Mouse (Mus musculus) embryonic facial prominence, embryonic 14.5 days (tissue): ENCODE data around the gene Itpkc. TPM values are rescaled to one million over a fixed set of nuclear protein-coding genes. Genes with fewer than 3 reads are reported as not detected.

Experiments
- ATAC-seq: fragments of 200-750 bp; cut with Nextera tagmentation; 2 replicates; pipeline ENCODE4 v1.8.0; 2017; ENCODE audit warnings: low read depth, moderate number of reproducible peaks, moderate TSS enrichment
- DNase-seq: peaks from one replicate; pipeline ENCODE4 v3.0.0-alpha.2; 2015; ENCODE audit warnings: low spot score
- H3K27ac ChIP-seq: fragments of 300-500 bp; sonication (generic); replicated peaks from 2 replicates; pipeline ENCODE4 v1.5.1; 2014; ENCODE audit warnings: low read depth, mild to moderate bottlenecking, low read length, moderate library complexity
- H3K27me3 ChIP-seq: fragments of 300-500 bp; sonication (generic); replicated peaks from 2 replicates; pipeline ENCODE4 v1.6.1; 2014; ENCODE audit warnings: low read length; ENCODE audit not compliant: control insufficient read depth, insufficient read depth
- H3K36me3 ChIP-seq: fragments of 300-500 bp; sonication (generic); 2 replicates; pipeline ENCODE4 v1.6.1; 2014; ENCODE audit warnings: low read length, mixed read lengths; ENCODE audit not compliant: control insufficient read depth, insufficient read depth
- H3K4me1 ChIP-seq: fragments of 300-500 bp; sonication (generic); 2 replicates; pipeline ENCODE4 v1.6.1; 2014; ENCODE audit warnings: antibody characterized with exemption, low read length; ENCODE audit not compliant: control insufficient read depth, insufficient read depth
- H3K4me2 ChIP-seq: fragments of 300-500 bp; sonication (generic); 2 replicates; pipeline ENCODE4 v1.6.1; 2014; ENCODE audit warnings: low read depth, mild to moderate bottlenecking, low read length, moderate library complexity, mixed read lengths
- H3K4me3 ChIP-seq: fragments of 300-500 bp; sonication (generic); 2 replicates; pipeline ENCODE4 v1.5.1; 2014; ENCODE audit warnings: low read depth, mild to moderate bottlenecking, low read length
- H3K9ac ChIP-seq: fragments of 300-500 bp; sonication (generic); 2 replicates; pipeline ENCODE4 v1.6.1; 2014; ENCODE audit warnings: low read depth, mild to moderate bottlenecking, low read length, moderate library complexity, mixed read lengths
- H3K9me3 ChIP-seq: fragments of 300-500 bp; sonication (generic); 2 replicates; pipeline ENCODE4 v1.6.1; 2016; ENCODE audit warnings: low read length; ENCODE audit not compliant: control insufficient read depth
- WGBS: fragments of 180-500 bp; shearing (Covaris S2); extraction: QIAGEN DNeasy Blood & Tissue Kit; methylation state at CpG from one replicate; pipeline ENCODE4 v1.1.7; 2014; 5-methylcytosine and 5-hydroxymethylcytosine counted together
- polyA plus RNA-seq: library from polyadenylated mRNA; unstranded; fragments of >200 nt; fragmentation: Nextera tagmentation; extraction: Ambion mirVana; gene quantifications from 2 replicates; pipeline ENCODE4 v1.2.1, GENCODE M21; 2014

The Itpkc gene
- polyA plus RNA-seq, 1 experiment from 2014 or later, result 8.1 TPM

DNA sequence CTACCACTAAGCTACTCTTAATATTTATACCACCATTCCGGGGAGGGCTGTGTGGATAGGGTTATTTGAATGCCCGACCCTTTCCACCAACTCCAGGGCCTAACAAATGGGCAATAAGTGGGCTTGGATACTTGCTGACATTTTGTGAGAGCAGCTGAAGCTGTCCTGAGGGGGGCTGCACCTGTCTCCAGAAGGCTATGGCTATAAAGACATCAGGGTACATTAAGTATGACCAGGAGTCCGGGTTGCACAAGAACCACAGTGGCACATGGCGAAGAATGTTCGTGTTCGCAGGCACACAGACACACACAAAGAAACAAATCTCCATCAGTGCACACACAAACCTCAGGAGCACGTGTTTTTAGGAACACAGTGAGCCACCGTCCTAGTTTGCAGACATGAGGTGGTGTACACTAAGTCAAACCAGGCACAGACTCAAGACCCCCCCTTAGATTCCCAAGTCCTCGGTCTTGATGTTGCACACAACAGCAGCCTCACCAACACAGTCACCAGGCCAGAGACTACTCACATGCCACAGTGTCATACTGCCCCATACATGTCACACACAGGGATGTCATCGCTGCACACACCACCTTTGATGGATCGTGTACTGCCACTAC is 60.9 kb downstream of the Itpkc start:
- peak overlapping the region; percentile 97 for H3K27ac ChIP-seq
- peak overlapping the region; percentile 69 for H3K4me2 ChIP-seq
- ATAC-seq, result no peak
- peaks cover 19% of the 10 kb centered on the region for H3K4me1 ChIP-seq
- H3K4me3 ChIP-seq, result peak overlapping the region; percentile 69
- DNase-seq, result no peak
- H3K9me3 ChIP-seq, result no peaks in the 10 kb centered on the region
- no peaks in the 10 kb centered on the region for H3K27me3 ChIP-seq
- peaks cover 43% of the 10 kb centered on the region for H3K36me3 ChIP-seq
- WGBS, result 71% methylated on average over 11 of the region's 11 CpGs
- H3K9ac ChIP-seq, result peak overlapping the region; percentile 90

DNA sequence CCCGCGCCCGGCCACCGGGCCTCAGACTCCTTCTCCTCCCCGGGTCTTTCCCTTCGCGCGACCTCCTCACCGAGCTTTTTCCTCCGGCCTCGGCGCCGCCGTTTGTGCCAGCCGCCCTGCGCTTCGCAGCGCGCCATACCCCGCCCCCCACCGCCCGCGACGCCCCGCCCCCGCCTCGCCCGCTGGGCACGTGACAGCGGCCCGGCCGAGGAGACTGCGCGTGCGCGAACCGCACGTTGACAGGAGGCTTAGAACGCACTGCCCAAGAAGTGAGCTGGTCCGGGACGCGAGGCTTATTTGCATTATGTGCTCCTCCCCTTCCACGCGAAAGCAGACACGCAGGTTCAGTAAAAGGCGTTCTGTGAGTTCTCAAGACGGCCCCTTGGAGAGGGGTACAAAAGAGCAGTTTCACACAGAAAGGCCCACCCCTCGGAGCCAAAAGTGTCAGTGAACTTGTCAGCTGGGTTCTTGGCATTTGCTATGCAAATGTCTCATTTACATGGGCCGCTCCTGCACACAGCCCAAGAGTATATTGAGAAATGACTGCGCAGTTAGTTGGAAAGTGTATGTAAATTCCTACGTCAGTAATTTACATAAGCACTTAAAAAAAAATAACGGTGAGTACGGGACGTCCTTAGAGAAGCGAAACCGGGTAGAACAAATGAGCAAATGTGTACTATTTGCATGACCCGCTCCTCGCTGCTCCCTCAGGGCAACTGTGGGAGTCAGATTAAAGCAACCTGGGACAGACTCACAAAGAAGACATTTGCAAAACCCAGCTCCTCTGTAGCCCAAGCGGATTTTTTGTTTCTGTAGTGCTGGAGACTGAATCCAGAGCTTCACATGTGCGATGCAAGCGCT is 61.6 kb downstream of the Itpkc start, which contains the start of gene Egln2:
Gene Egln2, minus strand, starts transcription at position 189 of the 861 bp plus-strand sequence.
- Histone ChIP-seq H3K27me3 (no peaks in the 10 kb centered on the region), H3K36me3 (peaks cover 43% of the 10 kb centered on the region), H3K9me3 (no peaks in the 10 kb centered on the region), H3K4me3 (peak within 1 kb of the TSS; percentile 69), H3K4me2 (peak within 1 kb of the TSS; percentile 69), H3K27ac (peak within 1 kb of the TSS; percentile 97), H3K4me1 (peaks cover 20% of the 10 kb centered on the region), H3K9ac (peak within 1 kb of the TSS; percentile 90)
- DNase-seq (peak; percentile 96), ATAC-seq (peak; percentile 88)
- WGBS, result 2% methylated on average over 51 of the region's 61 CpGs

DNA sequence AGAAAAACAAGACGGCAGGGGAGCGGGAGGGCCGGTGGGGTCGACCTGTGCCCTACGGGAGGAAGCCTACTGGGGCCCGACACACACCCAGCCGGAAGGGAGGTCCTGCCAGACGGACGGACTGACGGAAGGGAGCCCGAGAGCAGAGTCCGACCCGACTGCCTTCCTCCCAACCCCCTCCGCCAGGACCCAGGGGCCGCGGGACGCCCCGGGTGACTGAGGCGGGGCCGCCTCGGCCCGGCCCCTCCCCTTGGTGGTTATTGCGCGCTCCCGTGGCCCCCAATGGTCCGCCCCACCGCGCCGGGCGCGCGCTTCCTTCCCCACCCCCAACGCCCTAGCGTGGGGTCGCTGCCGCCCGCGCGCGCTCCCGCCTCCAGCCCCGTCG is 62.2 kb downstream of the Itpkc start:
- H3K36me3 ChIP-seq, result peaks cover 44% of the 10 kb centered on the region
- H3K27ac ChIP-seq, result peak overlapping the region; percentile 97
- DNase-seq, result peak; percentile 89
- peak overlapping the region; percentile 69 for H3K4me2 ChIP-seq
- H3K4me1 ChIP-seq, result peaks cover 23% of the 10 kb centered on the region
- no peaks in the 10 kb centered on the region for H3K9me3 ChIP-seq
- peak; percentile 70 for ATAC-seq
- WGBS, result under 1% methylated on average over 17 of the region's 43 CpGs
- peak overlapping the region; percentile 90 for H3K9ac ChIP-seq
- peak overlapping the region; percentile 69 for H3K4me3 ChIP-seq
- H3K27me3 ChIP-seq, result no peaks in the 10 kb centered on the region

DNA sequence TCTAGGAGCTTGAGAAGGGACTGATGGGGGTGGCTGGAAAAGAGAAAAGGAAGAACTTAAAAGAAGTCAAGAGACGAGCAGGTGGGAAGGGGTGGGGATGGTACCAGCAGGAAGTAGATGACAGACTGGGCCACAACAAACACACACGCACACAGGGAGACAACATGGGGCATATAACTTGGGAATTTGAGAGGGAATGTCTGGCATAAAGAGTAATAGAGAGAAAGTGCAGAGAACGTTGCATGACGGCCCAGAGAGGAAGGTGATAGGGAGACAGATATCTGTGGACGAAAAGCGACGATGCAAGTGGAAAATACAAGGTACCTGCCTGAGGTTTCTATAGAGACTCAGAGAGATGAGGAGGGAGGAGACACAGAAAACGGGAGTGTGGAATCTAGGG is 62.8 kb downstream of the Itpkc start:
- Histone ChIP-seq H3K36me3 (peaks cover 42% of the 10 kb centered on the region), H3K4me2 (peak overlapping the region; percentile 69), H3K4me1 (peaks cover 23% of the 10 kb centered on the region), H3K9me3 (no peaks in the 10 kb centered on the region), H3K9ac (peak overlapping the region; percentile 90), H3K27me3 (no peaks in the 10 kb centered on the region), H3K4me3 (peak overlapping the region; percentile 69), H3K27ac (peak overlapping the region; percentile 97)
- 3% methylated on average over 8 of the region's 8 CpGs for WGBS
- ATAC-seq (no peak), DNase-seq (no peak)

DNA sequence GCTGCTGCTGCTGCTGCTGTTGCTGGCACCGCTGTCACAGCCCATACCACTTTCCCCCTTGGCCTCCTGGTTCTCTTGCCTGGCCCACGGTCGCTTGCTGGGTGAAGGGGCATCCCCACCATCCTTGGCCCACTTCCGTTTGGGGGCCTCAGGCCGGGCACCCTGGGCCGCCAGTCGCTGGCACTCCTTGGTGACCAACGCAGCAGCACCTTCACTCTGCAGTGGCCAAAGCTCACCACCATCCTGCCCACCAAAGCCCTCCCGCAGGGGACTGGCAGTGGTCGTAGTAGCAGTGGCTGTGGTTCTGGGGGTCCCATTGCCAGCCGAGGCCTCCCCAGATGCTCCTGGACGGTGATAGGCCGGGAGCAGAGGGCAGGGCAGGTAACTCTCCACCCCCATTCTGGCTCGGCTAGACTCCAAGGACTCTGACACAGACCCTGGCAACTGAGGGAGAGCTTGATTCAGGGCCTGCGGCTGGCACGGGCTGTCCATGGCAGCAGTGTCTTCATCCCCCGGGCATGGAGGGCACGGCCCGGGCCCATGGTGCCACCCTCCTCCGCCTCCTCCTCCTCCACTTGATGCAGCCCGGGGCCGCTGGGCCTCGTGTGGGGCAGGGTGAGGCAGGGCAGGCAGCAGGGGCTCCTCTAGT is 63.3 kb downstream of the Itpkc start:
- peaks cover 27% of the 10 kb centered on the region for H3K4me1 ChIP-seq

DNA sequence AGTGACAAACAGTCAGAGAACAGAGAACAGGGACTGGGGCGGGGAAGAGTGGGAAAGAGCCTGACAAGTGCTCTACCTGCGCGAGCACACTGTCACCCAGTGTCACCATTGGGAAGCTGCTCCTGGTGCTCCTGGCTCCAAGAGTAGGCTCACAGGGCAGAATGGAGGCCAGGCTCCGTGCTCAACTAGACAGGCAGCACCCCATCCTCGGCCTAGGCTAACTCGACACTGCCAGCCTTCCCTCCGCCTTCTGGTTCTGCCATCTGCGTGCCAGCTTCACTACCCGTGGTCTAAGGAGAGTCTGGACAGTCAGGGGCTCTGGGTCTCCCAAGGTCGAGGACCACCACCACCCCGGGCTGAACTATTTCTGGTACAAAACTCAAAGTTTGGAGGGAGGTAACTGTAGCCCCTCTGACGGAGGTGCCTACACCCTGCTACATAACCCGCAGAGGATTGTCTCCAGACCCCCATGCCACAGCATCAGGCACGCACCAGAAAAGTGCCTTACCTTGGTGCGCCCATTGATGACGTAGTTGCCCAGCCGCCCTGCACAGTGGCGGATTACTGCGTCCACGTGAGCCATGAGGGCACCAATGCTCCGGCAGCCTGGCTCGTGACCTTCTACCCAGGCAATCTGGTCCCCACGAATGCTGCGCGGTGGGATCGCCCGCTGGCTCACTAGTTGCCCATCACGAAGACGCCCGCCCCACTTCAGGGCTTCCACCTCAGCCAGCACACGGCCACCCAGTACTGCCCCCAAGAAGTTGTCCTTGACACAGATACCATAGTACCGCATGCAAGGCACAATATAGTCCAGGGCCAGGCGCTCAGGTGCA is 64.1 kb downstream of the Itpkc start:
- Histone ChIP-seq H3K4me3 (peak overlapping the region; percentile 69; the same call in 1 of the 2 replicates), H3K9me3 (no peaks in the 10 kb centered on the region), H3K4me1 (peaks cover 30% of the 10 kb centered on the region), H3K36me3 (peaks cover 38% of the 10 kb centered on the region), H3K9ac (peak overlapping the region; percentile 90), H3K4me2 (peak overlapping the region; percentile 69), H3K27ac (no peak overlapping the region), H3K27me3 (no peaks in the 10 kb centered on the region)
- no peak for DNase-seq
- ATAC-seq, result no peak
- WGBS, result 81% methylated on average over 32 of the region's 33 CpGs

More for the DNA sequence above, 63.3 kb downstream of the Itpkc start:
- Histone ChIP-seq H3K9ac (peak overlapping the region; percentile 90), H3K4me2 (peak overlapping the region; percentile 69), H3K9me3 (no peaks in the 10 kb centered on the region), H3K36me3 (peaks cover 37% of the 10 kb centered on the region), H3K27ac (no peak overlapping the region), H3K27me3 (no peaks in the 10 kb centered on the region), H3K4me3 (peak overlapping the region; percentile 69)
- WGBS, result 75% methylated on average over 20 of the region's 23 CpGs
- DNase-seq (no peak), ATAC-seq (no peak)

DNA sequence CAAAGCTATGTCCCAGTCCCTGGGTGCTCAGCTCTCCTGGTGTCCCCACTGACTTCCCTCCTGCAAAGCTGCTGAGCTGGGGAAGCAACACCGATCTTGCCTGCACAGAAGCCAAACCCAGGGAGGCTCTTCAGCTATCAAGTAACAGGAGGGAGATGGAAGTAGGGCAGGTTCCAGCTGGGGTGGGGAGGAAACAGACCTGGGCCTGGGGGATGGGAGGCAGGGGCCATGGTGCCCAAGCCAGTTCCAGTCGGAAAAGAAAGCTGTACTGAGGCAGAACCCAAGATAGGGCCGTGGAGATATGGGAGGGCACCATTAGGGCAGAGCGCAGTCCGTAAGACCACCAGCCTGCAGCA is 65.0 kb downstream of the Itpkc start:
- ATAC-seq (no peak), DNase-seq (no peak)
- no peak overlapping the region for H3K4me3 ChIP-seq
- 0 out of 2 replicates have a peak overlapping the region, but pooled peaks have one; percentile 90 for H3K9ac ChIP-seq
- no peaks in the 10 kb centered on the region for H3K27me3 ChIP-seq
- WGBS, result 70% methylated on average over 5 of the region's 5 CpGs
- no peak overlapping the region for H3K27ac ChIP-seq
- H3K4me1 ChIP-seq, result peaks cover 30% of the 10 kb centered on the region
- H3K9me3 ChIP-seq, result no peaks in the 10 kb centered on the region
- peak overlapping the region; percentile 69; the same call in 1 of the 2 replicates for H3K4me2 ChIP-seq
- H3K36me3 ChIP-seq, result peaks cover 47% of the 10 kb centered on the region
